Comparison of ENCODE assay signal across 11 mouse cellular contexts in the genomic region with DNA sequence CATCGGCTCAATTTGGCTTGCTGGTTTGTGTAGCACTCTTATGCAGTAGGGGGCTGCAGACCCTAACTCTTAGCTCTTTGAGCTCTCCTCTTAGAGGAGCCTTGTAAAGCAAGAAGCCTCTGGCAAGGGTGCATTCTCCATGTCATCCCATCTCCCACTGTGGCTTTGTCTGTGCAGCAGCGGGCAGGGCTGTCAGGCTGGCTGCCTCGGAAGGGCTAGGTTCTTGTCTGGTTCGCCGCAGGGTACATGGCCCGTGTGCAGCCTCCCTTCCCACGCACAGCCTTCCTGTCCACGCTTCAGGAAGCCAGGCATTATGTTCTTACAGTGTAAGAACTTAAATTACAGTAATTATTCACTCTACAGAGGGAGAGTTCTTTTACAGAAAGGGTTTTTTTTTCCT. TPM values are rescaled to one million over a fixed set of nuclear protein-coding genes. Genes with fewer than 3 reads are reported as not detected.
DNase-seq lines count a peak whose midpoint lies in the region; ATAC-seq and TF ChIP-seq lines count a peak whose summit lies in the region.
"Had no signal": no experiment of that assay in that cellular context is flagged by ENCODE, and none has a peak within 500 bp of the region (broad histone marks: within the 10 kb centered on the region; RNA-seq: fewer than 3 reads in every experiment).

No protein-coding gene starts in this region.

- H3K27ac ChIP-seq in stomach, embryonic 16.5 days (ENCODE audit: low read length) = no peak overlapping the region
- no peak overlapping the region for H3K27ac ChIP-seq in stomach, postnatal 0 days (replicated peaks)
- H3K27ac ChIP-seq in hindbrain, embryonic 14.5 days = peak overlapping the region; percentile 72

- H3K4me1 ChIP-seq in stomach, embryonic 16.5 days (ENCODE audit: control insufficient read depth, insufficient read depth, low read length) = peaks cover 3% of the 10 kb centered on the region
- H3K4me1 ChIP-seq in stomach, postnatal 0 days (replicated peaks; ENCODE audit: control insufficient read depth, insufficient read depth) = no peaks in the 10 kb centered on the region
- H3K4me1 ChIP-seq in hindbrain, embryonic 14.5 days (replicated peaks; ENCODE audit: control insufficient read depth, insufficient read depth, low read length) = peaks cover 5% of the 10 kb centered on the region

- no peaks in the 10 kb centered on the region for H3K27me3 ChIP-seq in stomach, embryonic 16.5 days (ENCODE audit: control insufficient read depth, insufficient read depth, low read length)
- no peaks in the 10 kb centered on the region for H3K27me3 ChIP-seq in stomach, postnatal 0 days (ENCODE audit: control insufficient read depth, insufficient read depth, low read length)
- H3K27me3 ChIP-seq in hindbrain, embryonic 14.5 days (ENCODE audit: control insufficient read depth, insufficient read depth, low read length) = no peaks in the 10 kb centered on the region
- H3K27me3 ChIP-seq: Patski had no signal

- 61% methylated on average over 8 of the region's 8 CpGs for WGBS in stomach, embryonic 16.5 days
- 54% methylated on average over 8 of the region's 8 CpGs for WGBS in stomach, postnatal 0 days
- WGBS in hindbrain, embryonic 14.5 days = 29% methylated on average over 8 of the region's 8 CpGs

- H3K4me3 ChIP-seq in stomach, embryonic 16.5 days (replicated peaks; ENCODE audit: low read length) = no peak overlapping the region
- no peak overlapping the region for H3K4me3 ChIP-seq in stomach, postnatal 0 days (ENCODE audit: low read depth, low read length)
- no peak overlapping the region for H3K4me3 ChIP-seq in hindbrain, embryonic 14.5 days (replicated peaks; ENCODE audit: low read length)

- no peak for ATAC-seq in stomach, embryonic 16.5 days (ENCODE audit: insufficient read depth, low FRiP score)
- ATAC-seq in stomach, postnatal 0 days (ENCODE audit: low FRiP score, low TSS enrichment) = no peak
- no peak for ATAC-seq in hindbrain, embryonic 14.5 days (ENCODE audit: low FRiP score)
- ATAC-seq in erythroblast, adult 5-6 weeks (replicated peaks; ENCODE audit: low FRiP score, poor library complexity, severe bottlenecking) = no peak
- ATAC-seq: Patski had no signal

- no peak for TF ChIP-seq EP300 in stomach, postnatal 0 days (optimal IDR thresholded peaks at IDR 0.05)

- no peak for TF ChIP-seq CTCF in stomach, postnatal 0 days (IDR thresholded peaks at IDR 0.05; ENCODE audit: low read depth)

- H3K9me3 ChIP-seq in stomach, embryonic 16.5 days (replicated peaks; ENCODE audit: control insufficient read depth, low read length) = no peaks in the 10 kb centered on the region
- H3K9me3 ChIP-seq in stomach, postnatal 0 days (ENCODE audit: control insufficient read depth, low read length) = no peaks in the 10 kb centered on the region
- H3K9me3 ChIP-seq in hindbrain, embryonic 14.5 days (ENCODE audit: control insufficient read depth, low read length) = no peaks in the 10 kb centered on the region

- 0 out of 2 replicates have a peak, but pooled peaks cover 3% of the 10 kb centered on the region for H3K36me3 ChIP-seq in stomach, embryonic 16.5 days (ENCODE audit: control insufficient read depth, insufficient read depth, low read length)
- no peaks in the 10 kb centered on the region; the same call in 1 of the 2 replicates for H3K36me3 ChIP-seq in stomach, postnatal 0 days (ENCODE audit: control insufficient read depth, insufficient read depth, low read length)
- H3K36me3 ChIP-seq in hindbrain, embryonic 14.5 days (replicated peaks; ENCODE audit: control insufficient read depth, insufficient read depth) = 0 out of 2 replicates have a peak, but pooled peaks cover 12% of the 10 kb centered on the region

- peak; percentile 79 for DNase-seq in cerebellum, adult 11-12 months
- no peak for DNase-seq in cerebellum, postnatal 4 days (ENCODE audit: low spot score in 2 of 2)
- DNase-seq in stomach, postnatal 0 days (ENCODE audit: low spot score) = no peak
- DNase-seq in hindbrain, embryonic 14.5 days (ENCODE audit: low spot score) = no peak
- no peak for DNase-seq in T-cell, adult 2 months (ENCODE audit: low spot score)
- no peak for DNase-seq in testis, postnatal 10 days (ENCODE audit: low spot score)
- DNase-seq: heart, postnatal 10 days; lung, adult 18-20 months had no signal

- H3K4me2 ChIP-seq in stomach, embryonic 16.5 days (ENCODE audit: low read depth, low read length) = no peak overlapping the region
- no peak overlapping the region for H3K4me2 ChIP-seq in stomach, postnatal 0 days (replicated peaks; ENCODE audit: low read depth)
- peak overlapping the region; percentile 22; the same call in 1 of the 2 replicates for H3K4me2 ChIP-seq in hindbrain, embryonic 14.5 days (replicated peaks)

- peak overlapping the region; percentile 38; the same call in 1 of the 2 replicates for H3K9ac ChIP-seq in stomach, embryonic 16.5 days (ENCODE audit: low read length)
- no peak overlapping the region for H3K9ac ChIP-seq in stomach, postnatal 0 days (ENCODE audit: low read length)
- peak overlapping the region; percentile 50 for H3K9ac ChIP-seq in hindbrain, embryonic 14.5 days

RNA-seq across cellular contexts. Expression of a gene that starts 5.6 kb away (rescaled TPM):
- polyA plus RNA-seq in stomach, embryonic 16.5 days (2015; fragmentation: Nextera tagmentation; extraction: Ambion mirVana) = 43.0 and 47.0 TPM in 2 replicates
- 41.8 and 42.8 TPM in 2 replicates for polyA plus RNA-seq in stomach, postnatal 0 days (2015; fragmentation: Nextera tagmentation; extraction: Ambion mirVana)
- polyA plus RNA-seq in hindbrain, embryonic 14.5 days (2014; fragmentation: Nextera tagmentation; extraction: Ambion mirVana) = 48.2 and 61.4 TPM in 2 replicates
- 10.6 and 13.4 TPM in 2 replicates for total RNA-seq in erythroblast, adult 5-6 weeks (2015; ENCODE audit: low replicate concordance)
- total RNA-seq in erythroblast, adult 5-6 weeks (2017; ENCODE audit: low replicate concordance) = 5.8 and 11.0 TPM in 2 replicates

RNA-seq across cellular contexts. Expression of a gene that starts 5.6 kb away (rescaled TPM):
- 49.3 and 51.6 TPM in 2 replicates for polyA plus RNA-seq in stomach, embryonic 16.5 days (2015; fragmentation: Nextera tagmentation; extraction: Ambion mirVana)
- polyA plus RNA-seq in stomach, postnatal 0 days (2015; fragmentation: Nextera tagmentation; extraction: Ambion mirVana) = 34.9 and 36.9 TPM in 2 replicates
- 65.5 and 71.6 TPM in 2 replicates for polyA plus RNA-seq in hindbrain, embryonic 14.5 days (2014; fragmentation: Nextera tagmentation; extraction: Ambion mirVana)
- 5.4 and 6.1 TPM in 2 replicates for total RNA-seq in erythroblast, adult 5-6 weeks (2015; ENCODE audit: low replicate concordance)
- total RNA-seq in erythroblast, adult 5-6 weeks (2017; ENCODE audit: low replicate concordance) = 5.8 and 7.2 TPM in 2 replicates

RNA-seq across cellular contexts. Expression of a gene that starts 40.0 kb away (rescaled TPM):
- polyA plus RNA-seq in stomach, embryonic 16.5 days (2015; fragmentation: Nextera tagmentation; extraction: Ambion mirVana) = 90.8 and 96.1 TPM in 2 replicates
- polyA plus RNA-seq in stomach, postnatal 0 days (2015; fragmentation: Nextera tagmentation; extraction: Ambion mirVana) = 55.7 and 56.7 TPM in 2 replicates
- 586 and 635 TPM in 2 replicates for polyA plus RNA-seq in hindbrain, embryonic 14.5 days (2014; fragmentation: Nextera tagmentation; extraction: Ambion mirVana)
- total RNA-seq in erythroblast, adult 5-6 weeks (2015; ENCODE audit: low replicate concordance) = 3.8 and 13.1 TPM in 2 replicates
- total RNA-seq in erythroblast, adult 5-6 weeks (2017; ENCODE audit: low replicate concordance) = 12.9 and 21.9 TPM in 2 replicates

RNA-seq across cellular contexts. Expression of a gene that starts 40.8 kb away (rescaled TPM):
- 9.7 and 10.4 TPM in 2 replicates for polyA plus RNA-seq in stomach, embryonic 16.5 days (2015; fragmentation: Nextera tagmentation; extraction: Ambion mirVana)
- polyA plus RNA-seq in stomach, postnatal 0 days (2015; fragmentation: Nextera tagmentation; extraction: Ambion mirVana) = 7.4 and 8.5 TPM in 2 replicates
- polyA plus RNA-seq in hindbrain, embryonic 14.5 days (2014; fragmentation: Nextera tagmentation; extraction: Ambion mirVana) = 6.1 and 7.2 TPM in 2 replicates
- total RNA-seq in erythroblast, adult 5-6 weeks (2015; ENCODE audit: low replicate concordance) = 3.1 and 5.6 TPM in 2 replicates
- 0.84 and 3.7 TPM in 2 replicates for total RNA-seq in erythroblast, adult 5-6 weeks (2017; ENCODE audit: low replicate concordance)

RNA-seq across cellular contexts. Expression of a gene that starts 46.5 kb away (rescaled TPM):
- 698 and 764 TPM in 2 replicates for polyA plus RNA-seq in stomach, embryonic 16.5 days (2015; fragmentation: Nextera tagmentation; extraction: Ambion mirVana)
- 532 and 573 TPM in 2 replicates for polyA plus RNA-seq in stomach, postnatal 0 days (2015; fragmentation: Nextera tagmentation; extraction: Ambion mirVana)
- polyA plus RNA-seq in hindbrain, embryonic 14.5 days (2014; fragmentation: Nextera tagmentation; extraction: Ambion mirVana) = 1,434 and 1,576 TPM in 2 replicates
- total RNA-seq in erythroblast, adult 5-6 weeks (2015; ENCODE audit: low replicate concordance) = 6.9 and 9.4 TPM in 2 replicates
- total RNA-seq in erythroblast, adult 5-6 weeks (2017; ENCODE audit: low replicate concordance) = 3.2 and 8.5 TPM in 2 replicates
